Comparison of ENCODE assay signal across 20 mouse cellular contexts in the genomic region with DNA sequence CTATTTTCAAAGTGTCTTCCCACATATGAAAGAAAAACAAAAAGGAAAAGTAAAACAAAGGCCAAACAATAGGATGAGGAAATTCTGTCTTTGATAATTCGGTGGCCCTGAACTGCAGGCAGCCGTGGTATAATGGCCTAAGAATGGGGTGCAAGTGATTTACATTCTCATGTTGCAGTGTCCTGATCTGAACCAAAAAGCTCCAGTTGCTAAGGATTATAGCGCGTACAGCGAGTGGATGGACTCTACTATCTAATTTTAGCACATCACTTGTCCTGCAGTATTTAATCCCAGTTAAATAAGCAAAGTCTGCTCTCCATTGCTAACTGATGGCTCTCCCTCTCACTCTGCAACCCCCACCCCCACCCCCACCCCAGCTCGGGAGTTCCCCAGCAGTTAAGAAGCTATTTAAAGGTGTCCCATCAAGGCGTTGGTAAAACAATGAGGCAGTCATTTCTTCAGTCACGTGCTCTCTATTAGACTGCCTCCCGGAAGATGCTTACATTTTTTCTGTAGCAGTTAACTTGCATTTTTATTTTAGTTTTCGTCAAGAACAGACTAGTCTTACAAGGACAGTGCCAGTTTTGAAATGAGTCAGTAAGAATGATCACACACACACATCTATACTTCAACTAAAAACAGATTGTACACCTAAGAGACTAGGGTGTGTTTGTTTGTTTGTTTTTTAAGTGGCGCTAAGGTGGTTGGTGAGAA. TPM values are rescaled to one million over a fixed set of nuclear protein-coding genes. Genes with fewer than 3 reads are reported as not detected.
DNase-seq lines count a peak whose midpoint lies in the region; ATAC-seq and TF ChIP-seq lines count a peak whose summit lies in the region.
"Had no signal": no experiment of that assay in that cellular context is flagged by ENCODE, and none has a peak within 500 bp of the region (broad histone marks: within the 10 kb centered on the region; RNA-seq: fewer than 3 reads in every experiment).

No protein-coding gene starts in this region.

- intact Hi-C loops in heart, postnatal 25 days (cut with DNase I): no loop called here

- no peak overlapping the region for H3K4me3 ChIP-seq in heart, embryonic 10.5 days
- no peak overlapping the region for H3K4me3 ChIP-seq in kidney, postnatal 0 days (replicated peaks; ENCODE audit: low read depth, low read length)
- H3K4me3 ChIP-seq in kidney, embryonic 15.5 days (replicated peaks): no peak overlapping the region
- H3K4me3 ChIP-seq: erythroblast, embryonic 14.5 days; layer of hippocampus, adult 2 months; megakaryocyte, embryonic 14.5 days had no signal

- H3K27me3 ChIP-seq in heart, embryonic 10.5 days (ENCODE audit: insufficient read depth, poor library complexity, severe bottlenecking): no peaks in the 10 kb centered on the region
- no peaks in the 10 kb centered on the region for H3K27me3 ChIP-seq in kidney, postnatal 0 days (ENCODE audit: insufficient read depth, low read length)
- no peaks in the 10 kb centered on the region for H3K27me3 ChIP-seq in kidney, embryonic 15.5 days
- H3K27me3 ChIP-seq in splenic B cell, adult 2 months (ENCODE audit: control insufficient read depth, insufficient read depth, low read length, poor library complexity, severe bottlenecking): no peaks in the 10 kb centered on the region
- H3K27me3 ChIP-seq: megakaryocyte, embryonic 14.5 days had no signal

- H3K9ac ChIP-seq in kidney, postnatal 0 days (ENCODE audit: low read depth, low read length): no peak overlapping the region
- H3K9ac ChIP-seq in kidney, embryonic 15.5 days: no peak overlapping the region
- H3K9ac ChIP-seq: hindbrain, embryonic 14.5 days; liver, embryonic 14.5 days had no signal

- WGBS in heart, embryonic 10.5 days: 53% methylated on average over 11 of the region's 11 CpGs
- 35% methylated on average over 11 of the region's 11 CpGs for WGBS in kidney, postnatal 0 days
- WGBS in kidney, embryonic 15.5 days: 45% methylated on average over 11 of the region's 11 CpGs

- TF ChIP-seq CTCF in kidney, postnatal 0 days (IDR thresholded peaks at IDR 0.05; ENCODE audit: low read depth): no peak

- H3K36me3 ChIP-seq in heart, embryonic 10.5 days: no peaks in the 10 kb centered on the region
- H3K36me3 ChIP-seq in kidney, postnatal 0 days (ENCODE audit: insufficient read depth, low read length): no peaks in the 10 kb centered on the region
- no peaks in the 10 kb centered on the region for H3K36me3 ChIP-seq in kidney, embryonic 15.5 days
- H3K36me3 ChIP-seq in splenic B cell, adult 2 months (ENCODE audit: control insufficient read depth, insufficient read depth, low read length, poor library complexity, severe bottlenecking): no peaks in the 10 kb centered on the region

- H3K4me2 ChIP-seq in kidney, postnatal 0 days (ENCODE audit: low read length): no peak overlapping the region
- no peak overlapping the region for H3K4me2 ChIP-seq in kidney, embryonic 15.5 days
- H3K4me2 ChIP-seq: hindbrain, embryonic 14.5 days had no signal

- H3K9me3 ChIP-seq in heart, embryonic 10.5 days: no peaks in the 10 kb centered on the region
- no peaks in the 10 kb centered on the region for H3K9me3 ChIP-seq in kidney, postnatal 0 days (replicated peaks; ENCODE audit: low read length)
- H3K9me3 ChIP-seq in kidney, embryonic 15.5 days (replicated peaks): no peaks in the 10 kb centered on the region
- H3K9me3 ChIP-seq: megakaryocyte, embryonic 14.5 days had no signal

- ATAC-seq in kidney, postnatal 0 days (replicated peaks; ENCODE audit: low FRiP score, low read depth): no peak
- ATAC-seq in kidney, embryonic 15.5 days (replicated peaks; ENCODE audit: low FRiP score): no peak
- ATAC-seq: forebrain, embryonic 14.5 days; intestine, postnatal 0 days; midbrain, embryonic 16.5 days had no signal

- DNase-seq in heart, embryonic 10.5 days (ENCODE audit: low spot score): no peak
- DNase-seq in heart, postnatal 25 days (ENCODE audit: low spot score): no peak
- peak; percentile 9 for DNase-seq in kidney, postnatal 0 days (ENCODE audit: low spot score)
- DNase-seq in brain, adult 2 months (ENCODE audit: low read depth, low spot score): peak; percentile 11
- DNase-seq in splenic B cell, adult 2 months (ENCODE audit: low read depth, low spot score): peak; percentile 18
- DNase-seq in right cerebral cortex, postnatal 4 days: no peak
- DNase-seq in testis, postnatal 14 days (ENCODE audit: low spot score): no peak
- DNase-seq: adrenal gland, adult 2 months; cerebellum, postnatal 14 days; kidney, postnatal 10 days; lung, postnatal 14 days had no signal

- 0 out of 2 replicates have a peak overlapping the region, but pooled peaks have one; percentile 16 for H3K27ac ChIP-seq in heart, embryonic 10.5 days
- H3K27ac ChIP-seq in kidney, postnatal 0 days: no peak overlapping the region
- no peak overlapping the region for H3K27ac ChIP-seq in kidney, embryonic 15.5 days
- H3K27ac ChIP-seq: hindbrain, embryonic 14.5 days; layer of hippocampus, adult 2 months; liver, embryonic 14.5 days had no signal

- H3K4me1 ChIP-seq in heart, embryonic 10.5 days: peaks cover 16% of the 10 kb centered on the region
- no peaks in the 10 kb centered on the region for H3K4me1 ChIP-seq in kidney, postnatal 0 days (replicated peaks; ENCODE audit: insufficient read depth, low read length)
- H3K4me1 ChIP-seq in kidney, embryonic 15.5 days: peaks cover 6% of the 10 kb centered on the region
- H3K4me1 ChIP-seq: megakaryocyte, embryonic 14.5 days had no signal

RNA-seq across cellular contexts. Expression of a gene that starts 40.4 kb away (rescaled TPM):
- 10.8 and 13.1 TPM in 2 replicates for polyA plus RNA-seq in heart, embryonic 10.5 days (2016; fragmentation: Nextera tagmentation; extraction: Ambion mirVana)
- 10 to 100 TPM; 13.7 to 16.0 TPM for total RNA-seq in heart, postnatal 25 days (2021)
- 12.1 and 14.1 TPM in 2 replicates for polyA plus RNA-seq in kidney, postnatal 0 days (2015; fragmentation: Nextera tagmentation; extraction: Ambion mirVana)
- polyA plus RNA-seq in kidney, embryonic 15.5 days (2015; fragmentation: Nextera tagmentation; extraction: Ambion mirVana): 14.8 and 15.5 TPM in 2 replicates

Comparison
In these comparisons a context has a peak if more than half of its experiments do, and no peak if none do; other contexts are left out.
1. DNase-seq: peak in kidney, postnatal 0 days (single experiment), brain, adult 2 months (single experiment) and splenic B cell, adult 2 months (single experiment); none in heart, embryonic 10.5 days (single experiment), heart, postnatal 25 days (single experiment), right cerebral cortex, postnatal 4 days (single experiment) and testis, postnatal 14 days (single experiment).